Mouse (Mus musculus) thymus, adult 2 months (tissue): ENCODE results near the gene Elovl6.

ENCODE experiments used
- CTCF ChIP-seq: fragments of 200-500 bp; IDR thresholded peaks from 2 replicates; pipeline ENCODE4 v1.5.1; 2012; ENCODE audit warnings: mild to moderate bottlenecking, control low read depth, low read length, moderate library complexity, borderline replicate concordance; ENCODE audit not compliant: control insufficient read depth, poor library complexity, insufficient read depth; ENCODE audit errors: extremely low read depth
- POLR2A ChIP-seq: fragments of 200-500 bp; IDR thresholded peaks from 2 replicates; pipeline ENCODE4 v1.6.1; 2012; ENCODE audit warnings: mild to moderate bottlenecking, low read length, control low read depth, moderate library complexity; ENCODE audit not compliant: control insufficient read depth, poor library complexity, insufficient read depth; ENCODE audit errors: extremely low read depth

GRCm38 (mm10) chr3:129633518-129633917, 101.4 kb downstream of the Elovl6 start:
- no peak for TF ChIP-seq POLR2A
- TF ChIP-seq CTCF, result no peak
